Mouse (Mus musculus) c-Kit-positive CD71-negative TER-119-negative erythroid progenitor cells, embryonic 14.5 days (primary cell): Measurements from ENCODE around the gene Gm19410.

Experiments used
- DNase-seq: peaks from one replicate; pipeline ENCODE4 v3.0.0-alpha.2; 2013; ENCODE audit warnings: low read depth

Gm19410 gene

DNA sequence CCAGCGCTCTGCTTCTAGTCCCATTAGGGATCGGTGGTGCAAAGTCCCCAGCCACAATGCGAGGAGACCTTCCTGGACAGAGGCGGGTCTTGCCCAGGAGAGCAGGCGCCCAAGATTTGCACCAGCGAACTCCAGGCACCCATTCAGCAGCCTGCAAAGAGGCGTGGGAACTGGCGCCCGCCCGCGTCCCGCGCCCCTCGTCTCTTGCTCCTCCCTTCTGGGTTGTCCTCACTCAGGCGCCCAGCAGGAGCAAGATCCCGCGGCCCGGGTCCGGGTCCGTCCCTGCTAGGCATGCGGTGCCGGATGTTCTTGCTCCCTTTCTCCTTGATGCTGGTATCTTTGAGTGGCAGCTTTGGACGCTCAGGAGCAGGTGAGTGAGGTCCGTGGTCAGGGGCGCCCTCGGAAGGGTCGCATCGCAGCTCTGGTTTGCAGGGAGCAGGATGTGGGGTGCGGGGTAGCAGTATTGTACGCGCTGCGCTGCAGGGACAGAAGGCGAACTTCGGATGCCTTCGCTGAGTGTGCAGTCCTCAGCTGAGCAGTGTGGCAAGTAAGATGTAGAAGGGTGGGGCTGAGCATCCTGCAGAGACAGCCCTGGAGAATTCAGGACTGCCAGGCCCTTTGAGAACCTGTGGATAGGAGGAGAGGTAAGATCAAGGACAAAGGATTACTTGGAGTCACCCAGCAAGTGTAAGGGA lies at the start of gene Gm19410:
Gene Gm19410, plus strand, starts transcription at position 292 of the 695 bp plus-strand sequence.
- DNase-seq, result no peak

DNA sequence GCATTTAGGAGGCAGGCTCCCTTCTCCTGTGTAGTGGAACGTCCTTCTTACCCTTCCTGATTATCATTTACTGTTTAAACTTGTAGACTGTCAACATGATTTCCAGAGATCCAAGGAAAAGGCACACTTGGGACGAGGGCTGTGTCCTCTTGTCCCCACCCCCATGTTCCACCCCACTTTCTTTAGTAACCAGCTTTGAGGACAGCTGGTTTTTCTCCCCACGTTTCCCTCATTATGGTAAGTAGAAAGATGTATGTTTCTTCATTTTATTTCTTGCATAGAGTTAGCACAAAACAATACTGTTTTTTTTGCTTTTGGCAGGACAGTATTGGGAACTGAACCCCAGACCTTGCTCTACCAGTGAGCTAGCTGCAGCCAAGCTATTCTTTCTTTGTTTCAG lies 34.8 kb upstream of the Gm19410 start:
- no peak for DNase-seq

DNA sequence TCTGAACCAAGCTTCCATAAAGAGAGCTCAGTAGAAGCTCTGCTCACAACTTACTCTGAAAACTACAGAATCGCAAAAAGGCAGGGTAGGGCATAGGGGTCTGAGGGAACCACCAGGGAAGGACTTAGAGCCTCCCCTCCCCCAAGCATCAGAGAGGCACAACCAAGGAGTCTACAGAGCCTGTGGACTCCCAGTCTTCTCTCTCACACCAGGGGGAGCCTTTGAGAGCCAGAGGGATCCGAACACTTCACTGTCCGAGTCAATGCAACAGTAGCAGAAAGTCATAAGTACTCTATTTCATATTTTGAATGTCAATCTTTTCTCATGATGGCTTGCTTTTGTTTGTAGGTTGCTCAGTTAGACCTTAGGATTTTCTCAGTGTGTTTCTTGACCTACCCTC lies 30.2 kb upstream of the Gm19410 start:
- no peak for DNase-seq

DNA sequence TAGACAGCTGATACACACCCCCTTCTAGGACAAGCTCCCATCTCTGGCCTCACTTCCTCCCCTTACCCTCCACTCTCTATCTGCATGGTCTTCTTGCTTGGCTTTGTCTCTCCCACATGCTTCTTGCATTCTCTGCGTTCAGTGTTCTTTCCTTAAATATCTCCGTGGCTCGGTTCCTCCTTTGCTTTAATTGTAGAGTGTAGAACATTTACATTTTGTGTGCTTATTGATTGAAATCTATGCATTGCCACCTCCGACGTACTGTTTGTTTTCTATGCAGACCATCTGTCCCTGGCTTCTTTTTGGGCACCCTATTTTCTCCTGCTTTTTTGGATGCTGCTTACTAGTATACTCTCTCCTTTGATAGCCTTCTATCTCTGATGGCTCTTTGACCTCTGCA lies 9.4 kb upstream of the Gm19410 start:
- no peak for DNase-seq

DNA sequence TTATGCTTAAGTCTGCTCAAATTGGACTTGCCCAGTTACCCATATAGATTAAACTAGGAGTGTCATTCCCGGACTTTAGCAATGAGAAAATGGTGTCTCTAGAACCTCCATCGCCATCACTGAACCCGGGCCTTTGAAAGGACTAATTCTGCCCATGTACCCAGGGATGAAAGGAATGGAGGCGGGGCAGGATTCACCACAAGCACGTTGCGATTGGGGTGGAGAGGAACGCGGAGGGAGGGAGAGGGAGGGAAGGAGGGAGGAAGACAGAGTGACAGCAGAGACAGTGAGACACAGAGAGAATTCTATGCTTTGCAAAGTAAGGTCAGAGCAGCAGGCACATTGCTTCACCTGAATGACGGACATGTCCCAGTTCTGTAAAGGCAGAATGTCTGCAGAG lies 570 bp upstream of the Gm19410 start:
- DNase-seq, result no peak

DNA sequence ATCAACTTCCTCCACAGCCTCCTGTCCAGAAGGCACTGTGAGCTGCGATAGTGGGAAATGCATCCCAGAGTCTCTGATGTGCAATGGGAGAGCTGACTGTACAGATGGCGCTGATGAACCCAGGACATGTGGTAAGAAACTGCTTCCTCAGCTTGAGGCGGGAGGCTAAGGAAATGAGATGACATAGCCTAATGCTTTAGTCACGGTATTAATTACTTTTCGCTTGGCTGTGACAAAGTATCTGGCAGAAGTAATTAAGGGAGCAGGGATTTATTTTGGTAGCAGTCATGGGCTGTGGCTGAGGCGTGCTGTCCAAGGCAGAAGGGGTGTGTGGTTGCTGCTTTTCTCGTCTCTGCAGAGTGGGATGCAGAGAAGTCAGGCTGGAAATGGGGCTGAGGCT lies 7.9 kb downstream of the Gm19410 start:
- no peak for DNase-seq
